Mouse (Mus musculus) stomach, postnatal 0 days (tissue): Measurements from ENCODE around the gene Tln2.

Source experiments
- CTCF ChIP-seq: IDR thresholded peaks from 2 replicates; pipeline ENCODE4 v1.5.1; 2016; ENCODE audit warnings: antibody characterized with exemption, low read depth, mild to moderate bottlenecking, moderate library complexity
- EP300 ChIP-seq: optimal IDR thresholded peaks from 2 replicates; pipeline ENCODE3; 2016; ENCODE audit warnings: antibody characterized with exemption

GRCm38 (mm10) chr9:67285544-67285943, 274.0 kb downstream of the Tln2 start:
- TF ChIP-seq EP300 (no peak), CTCF (peak; percentile 48)
